Mouse (Mus musculus): Measurements from ENCODE around the gene Syngr2.

GRCm38 (mm10) chr11:117821868-117822267 lies 12.4 kb downstream of the Syngr2 start:
- no peak for TF ChIP-seq CTCF (IDR thresholded peaks at IDR 0.05; ENCODE audit: extremely low read depth, insufficient read length, insufficient replicate concordance, low read depth, low read length)
- no peak for TF ChIP-seq POLR2A (IDR thresholded peaks at IDR 0.05; ENCODE audit: low read depth, low read length)

Measured in small intestine, adult 2 months (tissue).